Comparison of ENCODE assay signal across 15 mouse cellular contexts in the genomic region with DNA sequence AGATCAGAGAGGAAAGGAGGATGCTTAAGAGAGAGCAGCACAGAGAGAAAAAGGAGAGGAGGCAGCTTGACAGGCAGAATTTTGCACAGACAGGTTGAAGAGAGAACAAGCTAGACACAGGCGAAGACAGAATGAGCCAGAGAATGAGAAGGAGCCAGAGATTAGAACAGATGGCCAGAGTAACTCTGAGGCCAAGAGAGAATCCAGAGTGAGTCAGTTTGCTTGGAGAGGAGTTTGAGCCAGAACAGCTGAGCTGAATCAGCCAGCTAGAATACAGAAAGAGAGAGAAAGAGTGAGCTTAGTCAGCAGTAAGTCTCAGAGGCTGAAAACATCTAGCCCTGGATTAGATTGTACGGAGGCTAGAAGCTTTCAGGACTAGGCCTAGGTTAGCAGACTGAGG. TPM values are rescaled to one million over a fixed set of nuclear protein-coding genes. Genes with fewer than 3 reads are reported as not detected.
DNase-seq lines count a peak whose midpoint lies in the region; ATAC-seq lines count a peak whose summit lies in the region.
"Had no signal": no experiment of that assay in that cellular context is flagged by ENCODE, and none has a peak within 500 bp of the region (broad histone marks: within the 10 kb centered on the region; RNA-seq: fewer than 3 reads in every experiment).

No protein-coding gene starts in this region.

- H3K9me3 ChIP-seq in heart, embryonic 12.5 days (replicated peaks): no peaks in the 10 kb centered on the region

- no peaks in the 10 kb centered on the region for H3K4me1 ChIP-seq in heart, embryonic 12.5 days (replicated peaks)

- H3K4me2 ChIP-seq in heart, embryonic 12.5 days: no peak overlapping the region
- H3K4me2 ChIP-seq: lung, embryonic 14.5 days had no signal

- no peak overlapping the region for H3K4me3 ChIP-seq in heart, embryonic 12.5 days
- H3K4me3 ChIP-seq: erythroblast, embryonic 14.5 days had no signal

- no peaks in the 10 kb centered on the region for H3K27me3 ChIP-seq in heart, embryonic 12.5 days (replicated peaks)

- no peak overlapping the region for H3K27ac ChIP-seq in heart, embryonic 12.5 days (ENCODE audit: poor library complexity, severe bottlenecking)

- H3K36me3 ChIP-seq in heart, embryonic 12.5 days: no peaks in the 10 kb centered on the region

- DNase-seq in cerebellum, adult 9-10 months: peak; percentile 70
- DNase-seq in cerebellum, adult 11-12 months: no peak
- DNase-seq in heart, adult 11 months: peak; percentile 93
- peak; percentile 53 to 64 for DNase-seq in right cerebral cortex, adult 2 months (ENCODE audit: low spot score in 2 of 2)
- DNase-seq in right cerebral cortex, postnatal 4 days: no peak
- DNase-seq in telencephalon, adult 2 months (ENCODE audit: low read depth, low spot score): peak; percentile 86
- no peak for DNase-seq in T-cell, adult 2 months (ENCODE audit: low spot score)
- DNase-seq: adrenal gland, postnatal 14 days; kidney, adult 8-10 months; lung, embryonic 14.5 days; midbrain, embryonic 14.5 days; spleen, adult 18-20 months; thymus, adult 18-20 months had no signal

- ATAC-seq in heart, embryonic 12.5 days (ENCODE audit: insufficient number of reproducible peaks, low FRiP score): no peak

- H3K9ac ChIP-seq in heart, embryonic 12.5 days: no peak overlapping the region
- H3K9ac ChIP-seq: lung, embryonic 14.5 days had no signal

- 87% methylated on average over 2 of the region's 2 CpGs for WGBS in heart, embryonic 12.5 days

RNA-seq across cellular contexts. Expression of gene Agtpbp1, which starts 12.5 kb away (rescaled TPM):
- 13.2 and 14.9 TPM in 2 replicates for polyA plus RNA-seq in heart, embryonic 12.5 days (2016; fragmentation: Nextera tagmentation; extraction: Ambion mirVana)

RNA-seq across cellular contexts. Expression of gene Naa35, which starts 12.5 kb away (rescaled TPM):
- polyA plus RNA-seq in heart, embryonic 12.5 days (2016; fragmentation: Nextera tagmentation; extraction: Ambion mirVana): 80.8 and 85.4 TPM in 2 replicates

Comparison
In these comparisons a context has a peak if more than half of its experiments do, and no peak if none do; other contexts are left out.
1. DNase-seq: peak in cerebellum, adult 9-10 months (single experiment), heart, adult 11 months (single experiment), right cerebral cortex, adult 2 months (2 of 2) and telencephalon, adult 2 months (single experiment); none in cerebellum, adult 11-12 months (single experiment), right cerebral cortex, postnatal 4 days (single experiment) and T-cell, adult 2 months (single experiment).